Comparison of ENCODE assay signal across 8 mouse cellular contexts in the genomic region with DNA sequence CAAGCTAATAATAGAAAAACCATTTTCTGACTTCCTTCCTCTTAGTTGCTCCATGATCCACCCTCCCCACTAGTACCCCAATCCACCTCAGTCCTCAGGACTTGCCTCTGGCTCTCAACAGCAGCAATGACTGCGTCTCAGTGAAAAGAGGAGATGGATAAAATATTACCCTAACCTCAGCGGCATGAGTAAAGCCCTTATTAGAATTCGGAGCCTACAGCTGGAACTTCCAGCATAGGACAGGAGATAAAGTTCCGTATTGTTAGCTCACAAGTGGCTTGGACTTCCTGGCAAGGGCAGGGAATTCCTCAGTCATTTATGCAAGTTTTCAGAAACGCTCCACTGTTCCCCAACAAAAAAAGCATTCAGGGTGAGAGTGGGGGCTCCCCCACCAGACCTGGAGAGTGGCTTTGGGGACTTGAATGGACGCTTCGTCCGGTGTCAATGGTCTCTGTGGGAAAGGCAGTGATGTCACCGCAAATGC.
DNase-seq lines count a peak whose midpoint lies in the region; ATAC-seq and TF ChIP-seq lines count a peak whose summit lies in the region.

No protein-coding gene starts in this region.

- H3K9me3 ChIP-seq in embryonic facial prominence, embryonic 14.5 days (ENCODE audit: control insufficient read depth, low read length), result no peaks in the 10 kb centered on the region
- H3K9me3 ChIP-seq in midbrain, embryonic 10.5 days (replicated peaks), result no peaks in the 10 kb centered on the region

- H3K9ac ChIP-seq in liver, adult 2 months (ENCODE audit: low read depth, low read length), result no peak overlapping the region
- no peak overlapping the region for H3K9ac ChIP-seq in embryonic facial prominence, embryonic 14.5 days (ENCODE audit: low read depth, low read length)

- DNase-seq in liver, adult 2 months (ENCODE audit: extremely low read depth, low read depth, low spot score), result no peak
- no peak for DNase-seq in liver
- peak; percentile 49 for DNase-seq in embryonic facial prominence, embryonic 14.5 days (ENCODE audit: low spot score)
- DNase-seq in heart, postnatal 10 days, result peak; percentile 48 to 61
- DNase-seq in midbrain, embryonic 10.5 days (ENCODE audit: low spot score), result peak; percentile 72
- DNase-seq in gastrocnemius, adult 8-10 months (ENCODE audit: low spot score in 2 of 2), result no peak
- no peak for DNase-seq in thymus, postnatal 4 days
- DNase-seq in gastrocnemius, postnatal 10 days, result no peak

- 73% methylated on average over 9 of the region's 9 CpGs for WGBS in liver, adult 2 months
- WGBS in embryonic facial prominence, embryonic 14.5 days, result 43% methylated on average over 9 of the region's 9 CpGs
- WGBS in midbrain, embryonic 10.5 days, result 32% methylated on average over 9 of the region's 9 CpGs

- H3K79me2 ChIP-seq in liver, adult 2 months (ENCODE audit: control insufficient read depth, insufficient read depth, low read length), result no peaks in the 10 kb centered on the region

- no peak for TF ChIP-seq CTCF in liver, adult 2 months (IDR thresholded peaks at IDR 0.05; ENCODE audit: low read depth, low read length)

- H3K4me1 ChIP-seq in liver, adult 2 months (ENCODE audit: control insufficient read depth, insufficient read depth, low read length), result no peaks in the 10 kb centered on the region
- no peaks in the 10 kb centered on the region; the same call in 1 of the 2 replicates for H3K4me1 ChIP-seq in embryonic facial prominence, embryonic 14.5 days (ENCODE audit: control insufficient read depth, insufficient read depth, low read length)
- peaks cover 45% of the 10 kb centered on the region for H3K4me1 ChIP-seq in midbrain, embryonic 10.5 days

- peak overlapping the region; percentile 41 for H3K27ac ChIP-seq in liver, adult 2 months (replicated peaks; ENCODE audit: insufficient read depth, low read depth, low read length)
- H3K27ac ChIP-seq in embryonic facial prominence, embryonic 14.5 days (replicated peaks; ENCODE audit: low read depth, low read length), result no peak overlapping the region
- peak overlapping the region; percentile 88 for H3K27ac ChIP-seq in midbrain, embryonic 10.5 days (replicated peaks)

- H3K4me3 ChIP-seq in liver, adult 2 months (ENCODE audit: insufficient read depth, low read depth, low read length), result no peak overlapping the region
- no peak overlapping the region for H3K4me3 ChIP-seq in embryonic facial prominence, embryonic 14.5 days (ENCODE audit: low read depth, low read length)
- H3K4me3 ChIP-seq in midbrain, embryonic 10.5 days, result peak overlapping the region; percentile 1; the same call in 1 of the 2 replicates

- no peak for TF ChIP-seq POLR2A in liver, adult 2 months (IDR thresholded peaks at IDR 0.05; ENCODE audit: extremely low read depth, insufficient read depth, low read length)

- intact Hi-C loops in heart, postnatal 10 days (cut with DNase I), result no loop called here

- H3K36me3 ChIP-seq in liver, adult 2 months (ENCODE audit: control insufficient read depth, insufficient read depth, low read length), result no peaks in the 10 kb centered on the region
- H3K36me3 ChIP-seq in embryonic facial prominence, embryonic 14.5 days (ENCODE audit: control insufficient read depth, insufficient read depth, low read length), result no peaks in the 10 kb centered on the region
- no peaks in the 10 kb centered on the region for H3K36me3 ChIP-seq in midbrain, embryonic 10.5 days

- H3K27me3 ChIP-seq in liver, adult 2 months (ENCODE audit: control insufficient read depth, insufficient read depth, low read length), result no peaks in the 10 kb centered on the region
- H3K27me3 ChIP-seq in embryonic facial prominence, embryonic 14.5 days (replicated peaks; ENCODE audit: control insufficient read depth, insufficient read depth, low read length), result no peaks in the 10 kb centered on the region
- no peaks in the 10 kb centered on the region for H3K27me3 ChIP-seq in midbrain, embryonic 10.5 days (ENCODE audit: low read depth, poor library complexity, severe bottlenecking)

- no peak; the same call in 1 of the 2 replicates for ATAC-seq in embryonic facial prominence, embryonic 14.5 days (ENCODE audit: low read depth)

- no peak overlapping the region for H3K4me2 ChIP-seq in embryonic facial prominence, embryonic 14.5 days (ENCODE audit: low read depth, low read length)

Comparison
In these comparisons a context has a peak if more than half of its experiments do, and no peak if none do; other contexts are left out.
1. DNase-seq: peak in embryonic facial prominence, embryonic 14.5 days (single experiment), heart, postnatal 10 days (2 of 2) and midbrain, embryonic 10.5 days (single experiment); none in liver, adult 2 months (single experiment), liver (single experiment), gastrocnemius, adult 8-10 months (0 of 2), thymus, postnatal 4 days (single experiment) and gastrocnemius, postnatal 10 days (single experiment).